In genomic region chr11:112470336-112470735, GRCm38 (mm10) we compare ENCODE assay signal across 14 mouse cellular contexts.
A peak's percentile ranks its signal among the peaks of the same experiment; 100 is the strongest.
DNase-seq lines count a peak whose midpoint lies in the region; ATAC-seq and TF ChIP-seq lines count a peak whose summit lies in the region.
"Had no signal": no experiment of that assay in that cellular context is flagged by ENCODE, and none has a peak within 500 bp of the region (broad histone marks: within the 10 kb centered on the region; RNA-seq: fewer than 3 reads in every experiment).

No protein-coding gene starts in this region.

- intact Hi-C loops in left cerebral cortex, postnatal 36 days (cut with DNase I): no loop called here
- intact Hi-C loops in gastrocnemius, adult 2 months (cut with DNase I): no loop called here

- H3K4me1 ChIP-seq in heart, embryonic 10.5 days: no peaks in the 10 kb centered on the region
- H3K4me1 ChIP-seq in forebrain, embryonic 15.5 days: no peaks in the 10 kb centered on the region
- H3K4me1 ChIP-seq: liver, embryonic 13.5 days had no signal

- ATAC-seq in forebrain, embryonic 15.5 days (replicated peaks): no peak
- ATAC-seq: inflammation-experienced regulatory T-cells, adult 6 months had no signal

- no peak for TF ChIP-seq CTCF in C2C12 (IDR thresholded peaks at IDR 0.05; ENCODE audit: control insufficient read depth, insufficient read depth, insufficient read length)
- no peak for TF ChIP-seq CTCF in gastrocnemius, adult 2 months (IDR thresholded peaks at IDR 0.05)

- no peak overlapping the region for H3K4me3 ChIP-seq in C2C12 (ENCODE audit: insufficient read depth, poor library complexity, severe bottlenecking)
- no peak overlapping the region for H3K4me3 ChIP-seq in heart, embryonic 10.5 days
- H3K4me3 ChIP-seq in forebrain, embryonic 15.5 days: no peak overlapping the region
- no peak overlapping the region for H3K4me3 ChIP-seq in gastrocnemius, adult 2 months
- H3K4me3 ChIP-seq: liver, embryonic 13.5 days had no signal

- H3K36me3 ChIP-seq in C2C12 (ENCODE audit: control insufficient read depth, insufficient read depth): no peaks in the 10 kb centered on the region
- H3K36me3 ChIP-seq in heart, embryonic 10.5 days: no peaks in the 10 kb centered on the region
- H3K36me3 ChIP-seq in forebrain, embryonic 15.5 days: no peaks in the 10 kb centered on the region
- H3K36me3 ChIP-seq: liver, embryonic 13.5 days had no signal

- 62% methylated on average over 3 of the region's 3 CpGs for WGBS in heart, embryonic 10.5 days
- 60% methylated on average over 3 of the region's 3 CpGs for whole genome bisulfite sequencing in forebrain, embryonic 15.5 days

- H3ac ChIP-seq in C2C12 (ENCODE audit: control insufficient read depth, insufficient read length, low read depth): no peak overlapping the region

- H3K79me3 ChIP-seq in C2C12 (ENCODE audit: low read depth): no peaks in the 10 kb centered on the region

- no peak overlapping the region for H3K4me2 ChIP-seq in forebrain, embryonic 15.5 days (replicated peaks)
- H3K4me2 ChIP-seq: liver, embryonic 13.5 days had no signal

- H3K9ac ChIP-seq in forebrain, embryonic 15.5 days (replicated peaks): no peak overlapping the region
- H3K9ac ChIP-seq: liver, embryonic 13.5 days had no signal

- DNase-seq in brain, adult 2 months (ENCODE audit: low read depth, low spot score): peak; percentile 95
- peak; percentile 65 to 75 for DNase-seq in layer of hippocampus, adult 8-10 months (ENCODE audit: low spot score in 2 of 2)
- peak; percentile 69 to 77 for DNase-seq in left cerebral cortex, postnatal 36 days (ENCODE audit: low spot score in 2 of 2)
- DNase-seq in cerebellum, adult 11 months: no peak
- no peak for DNase-seq in heart, embryonic 10.5 days (ENCODE audit: low spot score)
- DNase-seq in gastrocnemius, adult 2 months: no peak
- DNase-seq: cerebellum, adult 2 months; gastrocnemius, postnatal 36 days; kidney, postnatal 25 days; liver, embryonic 13.5 days had no signal

- H3K27ac ChIP-seq in heart, embryonic 10.5 days: no peak overlapping the region
- H3K27ac ChIP-seq in forebrain, embryonic 15.5 days (replicated peaks): no peak overlapping the region
- no peak overlapping the region for H3K27ac ChIP-seq in gastrocnemius, adult 2 months
- H3K27ac ChIP-seq: liver, embryonic 13.5 days; macrophage had no signal

- no peaks in the 10 kb centered on the region for H3K27me3 ChIP-seq in C2C12 (ENCODE audit: control insufficient read depth, insufficient read depth, insufficient read length)
- H3K27me3 ChIP-seq in heart, embryonic 10.5 days (ENCODE audit: insufficient read depth, poor library complexity, severe bottlenecking): no peaks in the 10 kb centered on the region
- H3K27me3 ChIP-seq in forebrain, embryonic 15.5 days: no peaks in the 10 kb centered on the region
- H3K27me3 ChIP-seq: liver, embryonic 13.5 days had no signal

- no peaks in the 10 kb centered on the region for H3K9me3 ChIP-seq in heart, embryonic 10.5 days
- no peaks in the 10 kb centered on the region for H3K9me3 ChIP-seq in forebrain, embryonic 15.5 days
- H3K9me3 ChIP-seq: liver, embryonic 13.5 days had no signal

- no peaks in the 10 kb centered on the region for H3K79me2 ChIP-seq in C2C12 (ENCODE audit: control insufficient read depth, insufficient read depth)

TF ChIP-seq in C2C12, 6 proteins besides CTCF, POLR2A, EP300 and RAD21:
- TF ChIP-seq MYOD1 (IDR thresholded peaks at IDR 0.05; ENCODE audit: control insufficient read depth, insufficient read length, low read depth): peak; percentile 24
- no peak for TF ChIP-seq MYOG (IDR thresholded peaks at IDR 0.05; ENCODE audit: control insufficient read depth, extremely low read depth, insufficient read length)
- peak; percentile 91 for TF ChIP-seq FOSL1 (IDR thresholded peaks at IDR 0.05; ENCODE audit: insufficient read depth, low read length, poor library complexity, severe bottlenecking)
- no peak for TF ChIP-seq CEBPB (IDR thresholded peaks at IDR 0.05; ENCODE audit: low read depth)
- TF ChIP-seq USF1 (IDR thresholded peaks at IDR 0.05; ENCODE audit: low read depth): no peak
- TF ChIP-seq MAX (IDR thresholded peaks at IDR 0.05): no peak
TF ChIP-seq in C2C12: peak in this region for 2.

Comparison
In these comparisons a context has a peak if more than half of its experiments do, and no peak if none do; other contexts are left out.
1. DNase-seq: peak in brain, adult 2 months (single experiment), layer of hippocampus, adult 8-10 months (2 of 2) and left cerebral cortex, postnatal 36 days (2 of 2); none in cerebellum, adult 11 months (single experiment), heart, embryonic 10.5 days (single experiment) and gastrocnemius, adult 2 months (single experiment).